Mouse (Mus musculus) ovary, postnatal 14 days (tissue): ENCODE measurements at regions not wholly inside any gene's neighbourhood (a gene's known extent, or its start where the extent isn't known, plus 50 kb on each side); places are given as distances from the start of the nearest gene placed in this dataset.

ENCODE experiments used
- DNase-seq: peaks from one replicate; pipeline ENCODE4 v3.0.0; 2022; ENCODE audit warnings: low spot score

DNA sequence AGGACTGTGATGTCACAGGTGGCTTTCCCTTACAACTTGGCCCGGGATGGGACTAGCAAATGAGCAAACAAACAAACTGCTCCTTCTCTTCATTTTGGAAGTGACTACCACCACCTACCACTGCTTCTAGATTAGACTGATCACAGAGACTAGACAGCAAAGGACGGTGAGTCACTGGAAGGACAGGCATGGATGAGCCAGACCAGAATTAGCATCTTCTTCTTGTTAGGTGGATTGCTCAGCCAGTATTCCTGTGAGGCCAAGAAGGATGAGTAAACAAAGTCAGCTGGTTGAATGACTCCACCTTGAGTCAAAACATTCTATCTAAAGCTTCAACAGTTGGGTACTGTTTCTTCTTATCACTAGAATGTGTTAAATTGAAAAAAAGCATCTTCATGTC, 385.1 kb upstream of the Mon1b start:
- no peak for DNase-seq

GRCm38 (mm10) chr8:113254076-113254475, 381.3 kb upstream of the Mon1b start:
- no peak for DNase-seq

GRCm38 (mm10) chr8:113259477-113259876, 375.9 kb upstream of the Mon1b start:
- DNase-seq, result no peak

DNA sequence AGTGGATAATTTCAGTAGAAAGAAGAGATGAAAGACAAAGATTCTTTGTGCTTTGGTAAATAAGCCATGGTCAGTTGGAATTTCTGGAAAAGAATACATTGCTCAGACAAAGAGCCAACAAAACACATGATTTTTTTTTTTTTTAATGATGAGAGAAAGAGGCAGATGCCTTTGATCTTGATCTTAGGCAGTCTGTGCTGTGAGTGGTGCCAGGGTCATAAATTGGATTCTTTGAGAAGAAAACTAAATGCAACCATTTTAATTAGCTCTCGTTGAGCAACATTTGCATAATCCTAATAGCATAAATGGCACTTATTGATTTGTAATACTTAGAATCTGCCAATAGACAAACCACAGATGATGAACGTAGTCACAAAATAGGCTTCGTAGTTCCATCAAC, 372.1 kb upstream of the Mon1b start:
- DNase-seq, result no peak

DNA sequence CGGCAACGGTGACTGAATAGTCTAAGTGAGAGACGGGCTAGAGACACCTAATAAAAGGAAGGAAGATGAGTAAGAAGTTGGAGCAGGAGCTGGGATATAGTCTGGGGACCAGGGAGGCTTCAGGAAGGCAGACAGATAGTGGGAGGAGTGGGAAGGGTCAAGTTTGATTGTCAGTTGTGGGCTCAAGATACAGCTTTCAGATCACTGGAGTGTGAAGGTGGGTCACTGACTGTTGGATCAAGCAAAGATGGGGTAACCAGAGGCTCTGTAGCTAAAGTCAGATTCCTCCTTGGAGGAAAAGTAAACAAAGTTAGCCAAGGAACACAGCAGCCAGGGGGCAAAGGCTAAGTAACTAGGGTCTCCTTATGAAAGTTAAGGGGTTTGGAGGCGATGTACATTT, 364.1 kb upstream of the Mon1b start:
- no peak for DNase-seq

DNA sequence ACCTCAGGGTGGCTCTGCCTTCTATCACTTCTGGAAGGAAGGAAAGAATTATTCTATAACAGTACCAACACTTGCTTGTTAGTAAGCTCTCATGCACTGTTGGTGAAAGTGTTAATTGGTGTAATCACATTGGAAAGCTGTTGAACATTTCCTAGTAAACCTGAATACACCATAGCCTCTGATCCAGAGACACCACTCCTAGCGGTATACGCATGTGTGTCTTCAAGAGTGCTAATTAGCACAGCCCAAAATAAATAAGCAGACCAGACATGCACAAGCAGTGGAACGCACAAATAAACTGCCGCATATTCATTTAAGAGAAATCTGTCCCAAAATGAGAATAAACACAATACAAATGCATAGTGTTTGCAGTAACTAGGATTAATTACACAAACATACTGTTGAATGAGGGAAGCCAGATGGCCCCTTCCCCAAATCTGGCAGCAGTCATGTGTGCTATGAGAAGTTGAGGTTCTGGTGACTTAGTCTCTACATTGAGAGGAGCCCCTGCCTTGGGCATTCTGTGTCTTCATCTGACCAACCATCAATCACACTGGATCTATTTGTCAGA, 335.0 kb upstream of the Mon1b start:
- DNase-seq, result no peak

- DNase-seq, result no peak
Measured at GRCm38 (mm10) chr8:113303426-113303825, 332.0 kb upstream of the Mon1b start.

- no peak for DNase-seq
Measured at GRCm38 (mm10) chr8:113317169-113317568, 318.2 kb upstream of the Mon1b start.

DNA sequence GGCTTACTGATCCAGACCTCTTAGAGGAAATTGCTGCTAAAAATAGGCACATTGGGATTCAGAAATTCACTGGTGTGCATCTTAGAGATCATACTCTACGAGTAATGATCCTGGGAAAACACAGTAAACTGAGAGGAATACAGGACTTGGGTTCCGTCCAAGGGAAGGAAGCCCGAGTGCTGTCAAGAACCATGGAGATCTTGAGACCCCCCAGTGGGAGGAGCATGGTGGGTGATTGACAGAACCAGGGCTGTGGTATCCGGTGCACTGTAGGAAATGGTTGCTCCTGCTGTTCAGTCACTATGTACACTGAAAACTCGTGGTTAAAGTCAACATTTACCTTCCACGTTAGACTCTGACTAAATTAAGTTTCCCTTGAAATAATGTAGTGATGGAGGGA, 303.8 kb upstream of the Mon1b start:
- DNase-seq, result no peak

- DNase-seq, result no peak
Measured at GRCm38 (mm10) chr8:113341306-113341705, 294.1 kb upstream of the Mon1b start.

DNA sequence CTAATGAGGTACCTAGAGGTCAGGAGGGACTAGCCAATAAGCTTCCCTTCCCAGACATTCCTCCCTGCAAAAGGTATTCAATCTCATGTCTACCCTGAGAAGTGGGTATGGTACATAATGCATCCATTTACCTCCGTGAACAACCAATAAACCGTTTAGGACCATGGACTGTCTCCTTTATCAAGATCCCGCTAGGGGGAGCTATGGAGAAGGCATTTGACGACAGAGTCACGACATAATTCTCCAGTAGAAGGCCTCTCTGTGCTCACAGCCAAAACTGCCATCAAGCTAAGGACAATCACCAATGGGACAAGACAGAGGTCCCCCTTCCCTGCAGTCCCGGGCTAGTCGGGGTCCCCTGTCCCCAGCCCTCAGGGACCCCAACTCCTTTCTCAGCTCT, 273.5 kb upstream of the Mon1b start:
- DNase-seq, result no peak

GRCm38 (mm10) chr8:113364181-113364580, 271.2 kb upstream of the Mon1b start:
- no peak for DNase-seq

DNA sequence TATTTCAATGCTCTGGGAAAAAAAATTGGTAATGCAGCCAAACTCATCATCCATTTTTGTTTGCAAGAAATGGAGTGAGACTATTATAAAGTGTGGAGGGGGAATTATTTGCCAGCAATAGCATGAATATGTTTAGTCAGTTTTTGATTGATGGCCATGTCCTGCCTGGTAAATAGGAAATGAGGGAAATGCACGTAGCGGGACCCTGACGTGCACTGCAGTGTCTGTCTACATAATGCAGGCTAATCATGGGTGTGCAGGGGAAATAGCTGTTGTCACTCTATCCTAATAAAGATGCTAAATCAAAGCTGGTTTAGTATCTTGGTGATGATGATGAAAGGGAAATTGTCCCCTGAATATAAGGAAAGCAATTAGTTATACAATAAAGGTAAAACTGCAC, 251.9 kb upstream of the Mon1b start:
- DNase-seq, result no peak

GRCm38 (mm10) chr8:113383974-113384373, 251.4 kb upstream of the Mon1b start:
- no peak for DNase-seq

GRCm38 (mm10) chr8:113389504-113389903, 245.9 kb upstream of the Mon1b start:
- DNase-seq, result no peak

DNA sequence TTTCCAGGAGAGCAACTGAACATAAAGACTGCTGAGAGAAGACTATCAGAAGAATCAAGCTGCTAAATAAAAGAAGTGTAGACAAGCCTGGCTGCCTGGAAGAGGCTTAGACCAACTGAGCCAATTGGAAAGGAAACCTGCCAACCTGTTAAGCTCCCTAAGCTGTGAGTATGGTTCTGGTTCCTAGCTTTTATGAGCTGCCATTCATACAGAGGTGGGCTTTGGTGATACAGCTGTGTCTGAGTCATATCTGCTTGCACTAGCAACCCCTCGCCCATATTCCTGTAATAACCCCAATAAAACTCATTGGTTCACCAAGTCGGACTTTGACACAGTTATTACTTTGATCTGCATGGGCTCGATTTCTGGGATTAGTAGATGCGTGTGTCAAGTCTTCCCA, 245.3 kb upstream of the Mon1b start:
- DNase-seq, result no peak

- no peak for DNase-seq
Measured at GRCm38 (mm10) chr8:113394319-113394718, 241.1 kb upstream of the Mon1b start.

GRCm38 (mm10) chr8:113405158-113405557, 230.2 kb upstream of the Mon1b start:
- DNase-seq, result no peak

GRCm38 (mm10) chr8:113419352-113419751, 216.0 kb upstream of the Mon1b start:
- DNase-seq, result no peak

DNA sequence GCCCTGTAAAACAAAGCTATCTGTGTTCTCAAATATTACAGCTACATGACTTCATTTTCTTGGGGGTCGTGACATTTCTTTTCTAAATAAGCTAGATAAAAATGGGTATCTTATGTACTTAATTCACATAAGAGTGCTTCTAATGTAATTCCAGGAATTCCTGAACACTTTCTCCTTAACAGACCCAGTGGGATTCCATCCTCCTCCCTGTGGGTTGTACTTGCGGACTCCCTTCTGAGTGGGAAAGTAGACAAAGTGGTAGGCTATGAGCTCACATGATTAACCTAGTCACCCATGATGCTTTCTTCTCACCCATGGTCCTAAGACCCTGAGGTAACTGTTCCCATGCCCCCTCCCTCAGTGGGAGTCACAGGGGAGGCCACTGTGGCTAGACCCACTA, 212.7 kb upstream of the Mon1b start:
- DNase-seq, result no peak

GRCm38 (mm10) chr8:113439088-113439487, 196.3 kb upstream of the Mon1b start:
- DNase-seq, result no peak

DNA sequence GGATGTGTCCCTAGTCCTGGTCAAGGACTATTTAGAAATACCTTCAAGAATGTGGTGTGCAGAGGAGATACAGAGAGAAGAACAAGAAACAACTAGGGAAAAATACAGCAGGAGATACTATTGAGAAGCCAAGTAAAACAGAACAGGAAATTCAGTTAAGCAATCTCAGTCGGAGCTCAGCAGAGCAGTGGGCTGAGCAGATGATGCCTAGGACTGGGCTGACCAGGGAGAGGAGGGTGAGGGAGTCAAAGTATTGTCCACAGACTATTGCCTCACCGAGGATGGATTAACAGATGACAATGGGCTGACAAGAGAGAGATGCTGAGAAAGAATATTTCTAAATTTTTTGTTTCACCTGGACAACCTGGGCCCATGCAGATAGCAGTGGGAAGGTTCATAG, 181.4 kb upstream of the Mon1b start:
- no peak for DNase-seq

DNA sequence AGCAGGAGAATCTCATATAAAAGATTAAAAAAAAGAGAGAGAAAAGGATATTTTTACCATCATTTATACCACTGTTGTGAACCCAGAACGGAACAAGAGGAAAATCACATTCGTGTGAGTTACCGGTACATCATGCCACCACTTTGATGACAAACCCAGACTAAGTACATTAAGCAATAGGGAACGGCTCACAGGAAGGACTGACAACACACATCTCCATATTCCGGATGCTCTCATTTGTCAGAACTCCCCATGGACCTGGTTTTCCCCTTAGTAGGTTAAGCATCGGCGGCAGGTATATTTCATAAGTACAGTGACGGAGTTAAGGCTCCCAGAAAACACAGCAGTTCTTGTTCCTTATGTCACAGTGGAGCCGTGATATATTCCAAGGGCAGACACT, 170.8 kb upstream of the Mon1b start:
- no peak for DNase-seq

- DNase-seq, result no peak
Measured at GRCm38 (mm10) chr8:113465156-113465555, 170.2 kb upstream of the Mon1b start.

DNA sequence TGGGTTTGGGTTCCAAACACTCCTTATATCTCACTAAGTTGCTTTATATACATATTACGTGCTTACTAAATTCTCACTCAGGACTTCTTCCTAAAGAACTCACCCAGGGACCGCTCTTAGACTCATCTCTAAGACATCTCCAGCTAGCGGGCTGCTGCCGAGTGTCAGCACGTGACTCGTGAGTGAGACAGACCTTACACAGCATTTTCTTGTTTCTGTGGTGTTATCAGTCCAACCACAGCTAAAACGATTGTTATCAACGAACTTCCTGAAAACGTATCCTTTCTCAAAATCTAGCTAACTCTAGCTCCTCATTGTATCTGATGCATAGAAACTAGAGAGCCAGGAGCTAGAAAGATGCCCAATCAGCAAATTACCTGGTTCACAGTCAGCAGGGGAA, 168.7 kb upstream of the Mon1b start:
- no peak for DNase-seq
